In the genomic region with DNA sequence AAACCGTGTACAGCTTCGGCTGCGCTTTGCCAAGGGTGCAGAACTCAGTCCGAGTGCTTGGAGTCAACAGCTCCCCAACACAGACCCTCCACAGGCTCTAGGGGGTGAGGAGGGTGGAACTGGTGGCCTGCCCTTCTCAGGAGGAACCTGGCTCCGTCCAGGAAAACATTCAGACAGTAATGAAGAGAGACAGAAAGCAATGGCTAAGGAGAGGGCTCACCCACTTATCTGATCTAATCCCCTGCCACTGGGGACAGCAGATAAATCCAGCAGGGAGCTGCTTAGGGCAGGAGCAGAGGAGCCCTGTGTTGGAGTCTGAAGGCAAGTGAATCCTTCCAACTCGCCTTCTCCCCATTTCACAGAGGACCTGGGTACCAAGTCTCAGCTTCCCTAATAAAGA, we compare ENCODE assay signal across 9 mouse cellular contexts.
DNase-seq lines count a peak whose midpoint lies in the region; ATAC-seq lines count a peak whose summit lies in the region.
"Had no signal": no experiment of that assay in that cellular context is flagged by ENCODE, and none has a peak within 500 bp of the region (broad histone marks: within the 10 kb centered on the region; RNA-seq: fewer than 3 reads in every experiment).

No protein-coding gene starts in this region.

- H3K27ac ChIP-seq in heart, embryonic 11.5 days (ENCODE audit: low read depth, low read length), result no peak overlapping the region
- no peak overlapping the region for H3K27ac ChIP-seq in lung, embryonic 16.5 days (ENCODE audit: low read length)
- H3K27ac ChIP-seq in limb, embryonic 12.5 days, result no peak overlapping the region

- ATAC-seq in heart, embryonic 11.5 days (replicated peaks; ENCODE audit: insufficient number of reproducible peaks, low FRiP score, low TSS enrichment), result no peak
- ATAC-seq in lung, embryonic 16.5 days (ENCODE audit: low read depth), result no peak
- no peak for ATAC-seq in limb, embryonic 12.5 days (ENCODE audit: insufficient number of reproducible peaks, insufficient read depth, low FRiP score, low TSS enrichment, low read depth)

- no peaks in the 10 kb centered on the region for H3K4me1 ChIP-seq in heart, embryonic 11.5 days (ENCODE audit: control insufficient read depth, insufficient read depth, low read length)
- H3K4me1 ChIP-seq in lung, embryonic 16.5 days (replicated peaks; ENCODE audit: control insufficient read depth, insufficient read depth, low read length), result no peaks in the 10 kb centered on the region
- peaks cover 22% of the 10 kb centered on the region for H3K4me1 ChIP-seq in limb, embryonic 12.5 days (replicated peaks)

- H3K9ac ChIP-seq in heart, embryonic 11.5 days (ENCODE audit: low read depth, low read length), result no peak overlapping the region
- H3K9ac ChIP-seq in lung, embryonic 16.5 days (ENCODE audit: low read length), result no peak overlapping the region
- no peak overlapping the region for H3K9ac ChIP-seq in limb, embryonic 12.5 days (replicated peaks)

- no peaks in the 10 kb centered on the region for H3K36me3 ChIP-seq in heart, embryonic 11.5 days (ENCODE audit: control insufficient read depth, insufficient read depth, low read length)
- H3K36me3 ChIP-seq in lung, embryonic 16.5 days (ENCODE audit: control insufficient read depth, insufficient read depth, low read length), result no peaks in the 10 kb centered on the region
- H3K36me3 ChIP-seq in limb, embryonic 12.5 days, result no peaks in the 10 kb centered on the region

- no peak overlapping the region for H3K4me3 ChIP-seq in heart, embryonic 11.5 days (ENCODE audit: low read depth, low read length)
- H3K4me3 ChIP-seq in lung, embryonic 16.5 days (ENCODE audit: low read length), result peak overlapping the region; percentile 4; the same call in 1 of the 2 replicates
- no peak overlapping the region; the same call in 1 of the 2 replicates for H3K4me3 ChIP-seq in limb, embryonic 12.5 days (replicated peaks)

- peak overlapping the region; percentile 48 for H3K4me2 ChIP-seq in heart, embryonic 11.5 days
- H3K4me2 ChIP-seq in lung, embryonic 16.5 days (ENCODE audit: low read depth, low read length), result peak overlapping the region; percentile 28
- peak overlapping the region; percentile 54 for H3K4me2 ChIP-seq in limb, embryonic 12.5 days

- no peak for DNase-seq in heart, adult 18-20 months
- DNase-seq in lung, postnatal 36 days, result no peak
- peak; percentile 52 for DNase-seq in retina, postnatal 7 days (ENCODE audit: low read depth, low spot score)
- no peak for DNase-seq in embryo, embryonic 11 days
- no peak for DNase-seq in cerebellum, adult 11 months
- DNase-seq: lung, postnatal 4 days had no signal

- peaks cover 6% of the 10 kb centered on the region; the same call in 1 of the 2 replicates for H3K27me3 ChIP-seq in heart, embryonic 11.5 days (ENCODE audit: control insufficient read depth, insufficient read depth, low read length)
- peaks cover 7% of the 10 kb centered on the region for H3K27me3 ChIP-seq in lung, embryonic 16.5 days (ENCODE audit: control insufficient read depth, insufficient read depth, low read depth, low read length)
- H3K27me3 ChIP-seq in limb, embryonic 12.5 days, result peaks cover 55% of the 10 kb centered on the region

- H3K9me3 ChIP-seq in heart, embryonic 11.5 days (replicated peaks; ENCODE audit: control insufficient read depth, low read length), result no peaks in the 10 kb centered on the region
- no peaks in the 10 kb centered on the region for H3K9me3 ChIP-seq in lung, embryonic 16.5 days (ENCODE audit: control insufficient read depth, low read length)
- H3K9me3 ChIP-seq in limb, embryonic 12.5 days, result 0 out of 2 replicates have a peak, but pooled peaks cover 6% of the 10 kb centered on the region

- 29% methylated on average over 6 of the region's 6 CpGs for WGBS in heart, embryonic 11.5 days (ENCODE audit: insufficient replicate concordance)
- 29% methylated on average over 6 of the region's 6 CpGs for WGBS in lung, embryonic 16.5 days
- 20% methylated on average over 6 of the region's 6 CpGs for WGBS in limb, embryonic 12.5 days
